Mouse (Mus musculus) MEL (cell line): ENCODE results near the gene Oat. TPM values are rescaled to one million over a fixed set of nuclear protein-coding genes. Genes with fewer than 3 reads are reported as not detected.

Source experiments
- DNase-seq: peaks from one replicate; pipeline ENCODE4 v3.0.0; 2011; ENCODE audit warnings: low read depth, low spot score
- H3K27ac ChIP-seq: 2 replicates; pipeline ENCODE4 v1.5.1; 2012; ENCODE audit warnings: low read depth, mild to moderate bottlenecking, control low read depth, low read length, moderate library complexity; ENCODE audit not compliant: control insufficient read depth
- H3K27me3 ChIP-seq, 2 experiments: fragments of 150-350 bp in 1 of 2; sonication (generic) in 1 of 2; 2 replicates each; pipeline ENCODE4 v1.6.1; 2012; ENCODE audit warnings: low read length in 2 of 2, mild to moderate bottlenecking in 2 of 2, improper control_type of control experiment in 1 of 2, moderate library complexity in 1 of 2; ENCODE audit not compliant: insufficient read depth in 2 of 2, control insufficient read depth in 1 of 2
- H3K36me3 ChIP-seq, 2 experiments: 2 replicates each; pipeline ENCODE4 v1.6.1; 2012 to 2014; ENCODE audit warnings: low read length in 2 of 2, improper control_type of control experiment in 1 of 2, inconsistent platforms in 1 of 2, mild to moderate bottlenecking in 1 of 2; ENCODE audit not compliant: insufficient read depth in 2 of 2, control insufficient read depth in 1 of 2
- H3K4me1 ChIP-seq, 2 experiments: fragments of 150-350 bp in 1 of 2; sonication (generic) in 1 of 2; 2 replicates each; pipeline ENCODE4 v1.6.1; 2012; ENCODE audit warnings: low read length in 2 of 2, improper control_type of control experiment in 1 of 2, mild to moderate bottlenecking in 1 of 2; ENCODE audit not compliant: insufficient read depth in 2 of 2, control insufficient read depth in 1 of 2
- H3K4me3 ChIP-seq, 2 experiments: fragments of 150-350 bp in 1 of 2; sonication (generic) in 1 of 2; 2 replicates each; pipeline ENCODE4 v1.5.1; 2012; ENCODE audit warnings: low read depth in 2 of 2, low read length in 2 of 2, mild to moderate bottlenecking in 2 of 2, moderate library complexity in 2 of 2, control low read depth in 1 of 2, improper control_type of control experiment in 1 of 2; ENCODE audit not compliant: control insufficient read depth in 1 of 2, insufficient read depth in 1 of 2
- H3K79me2 ChIP-seq: 2 replicates; pipeline ENCODE4 v1.6.1; 2012; ENCODE audit warnings: mild to moderate bottlenecking, low read length, moderate library complexity; ENCODE audit not compliant: control insufficient read depth, poor library complexity, insufficient read depth
- H3K9ac ChIP-seq: 2 replicates; pipeline ENCODE4 v1.6.1; 2012; ENCODE audit warnings: low read depth, mild to moderate bottlenecking, control low read depth, low read length, moderate library complexity; ENCODE audit not compliant: control insufficient read depth, poor library complexity, severe bottlenecking
- H3K9me3 ChIP-seq: fragments of 150-350 bp; sonication (generic); replicated peaks from 2 replicates; pipeline ENCODE4 v1.6.1; 2012; ENCODE audit warnings: mild to moderate bottlenecking, low read length, improper control_type of control experiment, moderate library complexity; ENCODE audit not compliant: insufficient read depth
- BHLHE40 ChIP-seq: IDR thresholded peaks from 2 replicates; pipeline ENCODE4 v1.6.1; 2012; ENCODE audit warnings: low read depth, mild to moderate bottlenecking, inconsistent platforms, low read length, improper control_type of control experiment, borderline replicate concordance
- CHD1 ChIP-seq: IDR thresholded peaks from 2 replicates; pipeline ENCODE4 v1.6.1; 2012; ENCODE audit warnings: low read depth, mild to moderate bottlenecking, inconsistent platforms, low read length, improper control_type of control experiment
- CHD2 ChIP-seq: IDR thresholded peaks from 2 replicates; pipeline ENCODE4 v1.6.1; 2011; ENCODE audit warnings: low read length, improper control_type of control experiment
- CTCF ChIP-seq, 3 experiments: IDR thresholded peaks in 2 of 3; conservative IDR thresholded peaks in 1 of 3; 2 replicates each; pipeline ENCODE4 v1.5.1; 2011 to 2012; ENCODE audit warnings: low read length in 3 of 3, low read depth in 2 of 3, mild to moderate bottlenecking in 2 of 3, improper control_type of control experiment in 1 of 3, inconsistent platforms in 1 of 3, mixed read lengths in 1 of 3, moderate library complexity in 1 of 3; ENCODE audit not compliant: control insufficient read depth in 1 of 3, insufficient read depth in 1 of 3, poor library complexity in 1 of 3, severe bottlenecking in 1 of 3
- E2F4 ChIP-seq: IDR thresholded peaks from 2 replicates; pipeline ENCODE4 v1.6.1; 2011; ENCODE audit warnings: low read depth, low read length, improper control_type of control experiment, borderline replicate concordance
- ELF1 ChIP-seq: IDR thresholded peaks from 2 replicates; pipeline ENCODE4 v1.6.1; 2014; ENCODE audit warnings: low read depth, mild to moderate bottlenecking, inconsistent platforms, low read length, improper control_type of control experiment, moderate library complexity
- EP300 ChIP-seq, 2 experiments: IDR thresholded peaks; 2 replicates each; pipeline ENCODE4 v1.6.1; 2011; ENCODE audit warnings: improper control_type of control experiment in 2 of 2, low read length in 2 of 2, low read depth in 1 of 2, mild to moderate bottlenecking in 1 of 2
- ETS1 ChIP-seq: IDR thresholded peaks from 2 replicates; pipeline ENCODE4 v1.6.1; 2012; ENCODE audit warnings: low read depth, mild to moderate bottlenecking, inconsistent platforms, low read length, improper control_type of control experiment, moderate library complexity
- GABPA ChIP-seq: IDR thresholded peaks from 2 replicates; pipeline ENCODE4 v1.6.1; 2012; ENCODE audit warnings: low read depth, mild to moderate bottlenecking, inconsistent platforms, low read length, improper control_type of control experiment, moderate library complexity
- GATA1 ChIP-seq: IDR thresholded peaks from 2 replicates; pipeline ENCODE4 v1.6.1; 2011; ENCODE audit warnings: low read depth, low read length, improper control_type of control experiment
- HCFC1 ChIP-seq: IDR thresholded peaks from 2 replicates; pipeline ENCODE4 v1.6.1; 2012; ENCODE audit warnings: low read depth, mild to moderate bottlenecking, inconsistent platforms, low read length, improper control_type of control experiment, moderate library complexity
- JUND ChIP-seq: IDR thresholded peaks from 2 replicates; pipeline ENCODE4 v1.6.1; 2011; ENCODE audit warnings: low read depth, mild to moderate bottlenecking, improper control_type of control experiment, low read length
- KAT2A ChIP-seq: conservative IDR thresholded peaks from 2 replicates; pipeline ENCODE4 v1.6.1; 2012; ENCODE audit warnings: low read depth, low read length, improper control_type of control experiment, inconsistent platforms
- MAFK ChIP-seq: IDR thresholded peaks from 2 replicates; pipeline ENCODE4 v1.6.1; 2011; ENCODE audit warnings: low read depth, mild to moderate bottlenecking, low read length, improper control_type of control experiment, borderline replicate concordance
- MAZ ChIP-seq: IDR thresholded peaks from 2 replicates; pipeline ENCODE4 v1.6.1; 2012; ENCODE audit warnings: low read depth, mild to moderate bottlenecking, inconsistent platforms, low read length, improper control_type of control experiment
- MEF2A ChIP-seq: IDR thresholded peaks from 2 replicates; pipeline ENCODE4 v1.6.1; 2014; ENCODE audit warnings: low read depth, mild to moderate bottlenecking, inconsistent platforms, low read length, improper control_type of control experiment; ENCODE audit not compliant: poor library complexity, insufficient replicate concordance, severe bottlenecking; ENCODE audit errors: extremely low read depth
- MYB ChIP-seq: IDR thresholded peaks from 2 replicates; pipeline ENCODE4 v1.6.1; 2011; ENCODE audit warnings: mild to moderate bottlenecking, low read depth, low read length, improper control_type of control experiment
- MYC ChIP-seq: IDR thresholded peaks from 2 replicates; pipeline ENCODE4 v1.6.1; 2011; ENCODE audit warnings: low read depth, mild to moderate bottlenecking, low read length, improper control_type of control experiment, moderate library complexity
- NELFE ChIP-seq: IDR thresholded peaks from 2 replicates; pipeline ENCODE4 v1.6.1; 2011; ENCODE audit warnings: low read depth, low read length, improper control_type of control experiment
- POLR2A ChIP-seq, 2 experiments: IDR thresholded peaks; 2 replicates each; pipeline ENCODE4 v1.6.1; 2011 to 2012; ENCODE audit warnings: low read length in 2 of 2, mild to moderate bottlenecking in 2 of 2, control low read depth in 1 of 2, improper control_type of control experiment in 1 of 2, low read depth in 1 of 2, moderate library complexity in 1 of 2; ENCODE audit not compliant: control insufficient read depth in 1 of 2, insufficient read depth in 1 of 2, poor library complexity in 1 of 2
- POLR2AphosphoS5 ChIP-seq: IDR thresholded peaks from 2 replicates; pipeline ENCODE4 v1.6.1; 2012; ENCODE audit warnings: low read depth, borderline replicate concordance, mild to moderate bottlenecking, inconsistent platforms, low read length, moderate library complexity, mixed read lengths
- RAD21 ChIP-seq: IDR thresholded peaks from 2 replicates; pipeline ENCODE4 v1.6.1; 2011; ENCODE audit warnings: mild to moderate bottlenecking, low read depth, low read length, improper control_type of control experiment
- RCOR1 ChIP-seq: IDR thresholded peaks from 2 replicates; pipeline ENCODE4 v1.6.1; 2012; ENCODE audit warnings: low read depth, mild to moderate bottlenecking, inconsistent platforms, low read length, improper control_type of control experiment
- SIN3A ChIP-seq: IDR thresholded peaks from 2 replicates; pipeline ENCODE4 v1.6.1; 2012; ENCODE audit warnings: low read length, improper control_type of control experiment, inconsistent platforms
- SMC3 ChIP-seq: IDR thresholded peaks from 2 replicates; pipeline ENCODE4 v1.6.1; 2011; ENCODE audit warnings: low read depth, low read length, improper control_type of control experiment
- TAL1 ChIP-seq: IDR thresholded peaks from 2 replicates; pipeline ENCODE4 v1.6.1; 2012; ENCODE audit warnings: mild to moderate bottlenecking, inconsistent platforms, low read length, moderate library complexity, mixed read lengths
- TBP ChIP-seq: IDR thresholded peaks from 2 replicates; pipeline ENCODE4 v1.8.0; 2011; ENCODE audit warnings: low read depth, low read length, improper control_type of control experiment
- UBTF ChIP-seq: IDR thresholded peaks from 2 replicates; pipeline ENCODE4 v1.6.1; 2012; ENCODE audit warnings: low read depth, mild to moderate bottlenecking, inconsistent platforms, low read length, improper control_type of control experiment, moderate library complexity, borderline replicate concordance; ENCODE audit not compliant: insufficient read depth
- USF1 ChIP-seq: IDR thresholded peaks from 2 replicates; pipeline ENCODE4 v1.6.1; 2014; ENCODE audit warnings: low read depth, mild to moderate bottlenecking, inconsistent platforms, low read length, improper control_type of control experiment, moderate library complexity
- USF2 ChIP-seq, 2 experiments: IDR thresholded peaks; 2 replicates each; pipeline ENCODE4 v1.6.1; 2011 to 2012; ENCODE audit warnings: improper control_type of control experiment in 2 of 2, low read length in 2 of 2, borderline replicate concordance in 1 of 2, inconsistent platforms in 1 of 2, low read depth in 1 of 2, mild to moderate bottlenecking in 1 of 2; ENCODE audit not compliant: insufficient read depth in 1 of 2
- ZC3H11A ChIP-seq: IDR thresholded peaks from 2 replicates; pipeline ENCODE4 v1.6.1; 2012; ENCODE audit warnings: low read depth, mild to moderate bottlenecking, inconsistent platforms, low read length, improper control_type of control experiment
- ZKSCAN1 ChIP-seq: IDR thresholded peaks from 2 replicates; pipeline ENCODE4 v1.6.1; 2012; ENCODE audit warnings: low read depth, mild to moderate bottlenecking, inconsistent platforms, low read length, improper control_type of control experiment, moderate library complexity
- ZMIZ1 ChIP-seq: IDR thresholded peaks from 2 replicates; pipeline ENCODE4 v1.6.1; 2012; ENCODE audit warnings: low read depth, mild to moderate bottlenecking, inconsistent platforms, low read length, improper control_type of control experiment, moderate library complexity
- ZNF384 ChIP-seq: IDR thresholded peaks from 2 replicates; pipeline ENCODE4 v1.6.1; 2012; ENCODE audit warnings: low read depth, mild to moderate bottlenecking, inconsistent platforms, low read length, improper control_type of control experiment
- polyA plus RNA-seq, 2 experiments: library from polyadenylated mRNA; stranded (reverse) in 1 of 2; unstranded in 1 of 2; fragments of >175 nt in 1 of 2; fragments of >200 nt in 1 of 2; gene quantifications; 2 replicates each; pipeline versions ENCODE4 v1.2.1 to v1.2.4; 2012; ENCODE audit warnings: low replicate concordance in 2 of 2, low read depth in 1 of 2; ENCODE audit not compliant: insufficient read length in 2 of 2, insufficient read depth in 1 of 2, missing spikeins in 1 of 2
- total RNA-seq: library from RNA; depleted of rRNA; stranded (reverse); fragments of 300-350 nt; gene quantifications from 2 replicates; pipeline ENCODE4 v1.2.3, GENCODE M21; 2012

The Oat gene
- total and polyA plus RNA-seq, 3 experiments = 190 to 226 (median 209) TPM

DNA sequence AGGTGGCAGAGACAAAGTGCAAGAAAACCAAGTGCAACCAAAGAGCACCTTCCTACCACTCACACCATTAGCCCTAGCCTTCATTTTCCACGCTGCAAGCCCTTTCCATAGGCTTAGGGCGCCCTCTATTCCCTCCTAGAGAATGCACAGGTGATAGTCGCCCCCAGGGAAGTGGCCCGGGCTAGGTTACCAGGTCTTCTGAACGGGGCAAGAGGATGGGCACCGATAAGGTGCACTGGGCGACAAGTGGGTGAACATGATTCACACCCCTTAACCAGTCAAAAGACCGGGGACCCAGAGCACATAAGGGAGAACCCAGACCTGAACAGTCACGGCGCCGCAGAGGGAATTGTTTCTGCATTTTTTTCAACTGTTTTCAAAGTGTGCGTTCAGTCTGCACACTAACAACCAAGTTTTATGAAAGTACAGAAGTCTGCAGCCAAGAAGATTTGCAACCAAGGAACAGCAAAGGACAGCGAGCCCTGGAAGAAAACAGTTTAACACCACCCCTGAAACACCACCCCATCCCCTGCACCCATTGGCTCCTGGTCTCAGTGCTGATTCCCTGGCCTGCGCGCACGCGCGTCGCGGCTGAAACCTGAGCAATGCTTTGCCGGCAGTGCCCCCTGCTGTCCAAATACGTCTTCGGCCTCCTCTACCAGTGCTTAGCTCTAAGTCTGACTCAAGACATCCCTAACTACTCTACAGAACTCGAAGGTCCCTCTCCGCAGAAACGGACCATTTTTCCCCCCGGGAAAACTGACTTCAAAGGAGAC, 24.7 kb downstream of the Oat start:
- DNase-seq = peak; percentile 97
- Histone ChIP-seq H3K27ac (peak overlapping the region; percentile 66), H3K79me2 (no peaks in the 10 kb centered on the region), H3K4me3 (peak overlapping the region; percentile 62 to 68), H3K4me1 (peaks cover 0 to 13% of the 10 kb centered on the region in 2 experiments; a peak in 2 of 4 replicates), H3K9ac (peak overlapping the region; percentile 62), H3K36me3 (peaks cover 0 to 4% of the 10 kb centered on the region in 2 experiments; a peak in 2 of 4 replicates), H3K27me3 (0 out of 4 replicates have a peak, but pooled peaks cover 0 to 1% of the 10 kb centered on the region in 2 experiments), H3K9me3 (no peaks in the 10 kb centered on the region)
- TF ChIP-seq MYB (no peak), ZKSCAN1 (no peak), SMC3 (peak; percentile 93), ZNF384 (peak; percentile 52; the same call in 1 of the 2 replicates), ETS1 (no peak), CHD1 (no peak), UBTF (no peak), TBP (peak; percentile 41; the same call in 1 of the 2 replicates), CTCF (IDR thresholded peaks at IDR 0.05 in 2 of 3, conservative IDR thresholded peaks at IDR 0.05 in 1 of 3; ENCODE audit: control insufficient read depth in 1 of 3, insufficient read depth in 1 of 3, low read depth in 2 of 3, low read length in 3 of 3, poor library complexity in 1 of 3, severe bottlenecking in 1 of 3) (peak; percentile 77 to 98 (median 94)), USF2 (IDR thresholded peaks at IDR 0.05; ENCODE audit: borderline replicate concordance in 1 of 2, insufficient read depth in 1 of 2, low read depth in 1 of 2, low read length in 2 of 2) (no peak), POLR2AphosphoS5 (no peak), EP300 (IDR thresholded peaks at IDR 0.05; ENCODE audit: low read depth in 1 of 2, low read length in 2 of 2) (no peak), E2F4 (no peak), RCOR1 (0 out of 2 replicates have a peak, but pooled peaks have one; percentile 20), RAD21 (peak; percentile 100), GABPA (no peak), ELF1 (no peak), HCFC1 (peak; percentile 65), MAFK (no peak), JUND (0 out of 2 replicates have a peak, but pooled peaks have one; percentile 53), MYC (0 out of 2 replicates have a peak, but pooled peaks have one; percentile 43), SIN3A (peak; percentile 63), GATA1 (no peak), CHD2 (no peak), ZMIZ1 (no peak), USF1 (no peak; the same call in 1 of the 2 replicates), KAT2A (no peak), POLR2A (IDR thresholded peaks at IDR 0.05; ENCODE audit: control insufficient read depth in 1 of 2, insufficient read depth in 1 of 2, low read depth in 1 of 2, low read length in 2 of 2, poor library complexity in 1 of 2) (peak in 1 of 2 experiments; percentile 52; a peak in 2 of 4 replicates), BHLHE40 (peak; percentile 33; the same call in 1 of the 2 replicates), MAZ (peak; percentile 43; the same call in 1 of the 2 replicates), MEF2A (no peak), TAL1 (no peak), ZC3H11A (peak; percentile 92), NELFE (peak; percentile 32)
